Mouse (Mus musculus) liver, adult 2 months (tissue): ENCODE measurements at regions not wholly inside any gene's neighbourhood (a gene's known extent, or its start where the extent isn't known, plus 50 kb on each side); places are given as distances from the start of the nearest gene placed in this dataset.

Experiments
- CTCF ChIP-seq: fragments of 200-500 bp; IDR thresholded peaks from 2 replicates; pipeline ENCODE4 v1.5.1; 2011; ENCODE audit warnings: low read depth, low read length, control low read depth
- POLR2A ChIP-seq: fragments of 200-500 bp; IDR thresholded peaks from 2 replicates; pipeline ENCODE4 v1.6.1; 2011; ENCODE audit warnings: low read length, control low read depth; ENCODE audit not compliant: insufficient read depth; ENCODE audit errors: extremely low read depth

- TF ChIP-seq CTCF: no peak
- no peak for TF ChIP-seq POLR2A
Measured at GRCm38 (mm10) chr9:68356078-68356477, 297.5 kb upstream of the Rora start.
